Comparison of ENCODE assay signal across 13 mouse cellular contexts in the genomic region with DNA sequence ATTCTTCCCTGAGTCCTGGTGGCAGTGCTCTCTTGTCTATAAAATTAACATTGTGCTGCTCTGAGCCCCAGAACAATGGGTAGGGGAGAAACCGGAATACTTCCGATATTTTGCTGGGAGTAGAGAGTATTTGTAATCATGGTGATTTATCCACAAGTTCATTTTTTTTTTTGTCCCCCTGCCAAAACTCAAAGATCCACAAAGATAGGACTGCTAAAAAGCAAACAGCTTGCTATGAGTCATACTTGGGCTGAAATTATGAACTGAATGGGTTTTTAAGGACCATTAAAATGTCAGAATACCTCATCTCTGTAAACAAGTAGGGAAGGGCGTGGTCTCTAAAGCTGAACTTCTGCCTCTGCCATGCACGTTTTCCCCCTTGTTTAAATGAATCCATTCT.
"Had no signal": no experiment of that assay in that cellular context is flagged by ENCODE, and none has a peak within 500 bp of the region (broad histone marks: within the 10 kb centered on the region; RNA-seq: fewer than 3 reads in every experiment).

No protein-coding gene starts in this region.

- H3K9ac ChIP-seq: kidney, embryonic 15.5 days; limb, embryonic 12.5 days; liver, embryonic 14.5 days; lung, embryonic 15.5 days; midbrain, embryonic 13.5 days; stomach, embryonic 15.5 days had no signal

- H3K9me3 ChIP-seq: kidney, embryonic 15.5 days; limb, embryonic 12.5 days; lung, embryonic 15.5 days; midbrain, embryonic 13.5 days; stomach, embryonic 15.5 days had no signal

- H3K4me1 ChIP-seq: kidney, embryonic 15.5 days; limb, embryonic 12.5 days; lung, embryonic 15.5 days; stomach, embryonic 15.5 days had no signal

- H3K4me3 ChIP-seq: kidney, embryonic 15.5 days; limb, embryonic 12.5 days; lung, embryonic 15.5 days; midbrain, embryonic 13.5 days; stomach, embryonic 15.5 days had no signal

- ATAC-seq: intestine, embryonic 16.5 days; midbrain, embryonic 13.5 days had no signal

- H3K27me3 ChIP-seq: kidney, embryonic 15.5 days; limb, embryonic 12.5 days; lung, embryonic 15.5 days; midbrain, embryonic 13.5 days; stomach, embryonic 15.5 days had no signal

- H3K4me2 ChIP-seq: kidney, embryonic 15.5 days; limb, embryonic 12.5 days; lung, embryonic 15.5 days; midbrain, embryonic 13.5 days; stomach, embryonic 15.5 days had no signal

- H3K27ac ChIP-seq: kidney, embryonic 15.5 days; limb, embryonic 12.5 days; liver, embryonic 14.5 days; lung, embryonic 15.5 days; stomach, embryonic 15.5 days had no signal

- H3K36me3 ChIP-seq: kidney, embryonic 15.5 days; limb, embryonic 12.5 days; lung, embryonic 15.5 days; midbrain, embryonic 13.5 days; stomach, embryonic 15.5 days had no signal

- DNase-seq: kidney, adult 2 months; kidney, postnatal 14 days; layer of hippocampus, postnatal 36 days; lung, postnatal 36 days; right cerebral cortex, postnatal 4 days; thymus, postnatal 4 days had no signal
